Mouse (Mus musculus) intestine, embryonic 14.5 days (tissue): ENCODE data around the gene BC034090. TPM values are rescaled to one million over a fixed set of nuclear protein-coding genes. Genes with fewer than 3 reads are reported as not detected.
A peak's percentile ranks its signal among the peaks of the same experiment; 100 is the strongest.

Experiments used
- ATAC-seq: fragments of 200-750 bp; cut with Nextera tagmentation; replicated peaks from 2 replicates; pipeline ENCODE4 v1.8.0; 2017; ENCODE audit warnings: low read depth, moderate number of reproducible peaks, moderate TSS enrichment, moderate library complexity; ENCODE audit not compliant: low FRiP score, low TSS enrichment
- DNase-seq: peaks from one replicate; pipeline ENCODE4 v3.0.0-alpha.2; 2018; ENCODE audit warnings: low spot score
- H3K27ac ChIP-seq: fragments of 300-500 bp; sonication (generic); 2 replicates; pipeline ENCODE4 v1.5.1; 2014; ENCODE audit warnings: low read depth, mild to moderate bottlenecking, control low read depth
- H3K27me3 ChIP-seq: fragments of 300-500 bp; sonication (generic); replicated peaks from 2 replicates; pipeline ENCODE4 v1.6.1; 2014; ENCODE audit warnings: low read length, control low read depth; ENCODE audit not compliant: control insufficient read depth, insufficient read depth
- H3K36me3 ChIP-seq: fragments of 300-500 bp; sonication (generic); 2 replicates; pipeline ENCODE4 v1.6.1; 2014; ENCODE audit warnings: low read length, control low read depth; ENCODE audit not compliant: control insufficient read depth, insufficient read depth
- H3K4me1 ChIP-seq: fragments of 300-500 bp; sonication (generic); replicated peaks from 2 replicates; pipeline ENCODE4 v1.6.1; 2014; ENCODE audit warnings: low read length, control low read depth, mixed read lengths; ENCODE audit not compliant: control insufficient read depth, insufficient read depth
- H3K4me2 ChIP-seq: fragments of 300-500 bp; sonication (generic); 2 replicates; pipeline ENCODE4 v1.6.1; 2014; ENCODE audit warnings: low read length
- H3K4me3 ChIP-seq: fragments of 300-500 bp; sonication (generic); 2 replicates; pipeline ENCODE4 v1.5.1; 2014; ENCODE audit warnings: low read depth, low read length, control low read depth, mixed read lengths
- H3K9ac ChIP-seq: fragments of 300-500 bp; sonication (generic); 2 replicates; pipeline ENCODE4 v1.6.1; 2014; ENCODE audit warnings: mild to moderate bottlenecking, low read length
- H3K9me3 ChIP-seq: fragments of 300-500 bp; sonication (generic); 2 replicates; pipeline ENCODE4 v1.6.1; 2016; ENCODE audit warnings: low read length, control low read depth; ENCODE audit not compliant: control insufficient read depth
- whole genome bisulfite sequencing: fragments of 180-500 bp; shearing (Covaris S2); extraction: QIAGEN DNeasy Blood & Tissue Kit; methylation state at CpG from one replicate; pipeline ENCODE4 v1.1.7; 2014; 5-methylcytosine and 5-hydroxymethylcytosine counted together
- polyA plus RNA-seq: library from polyadenylated mRNA; unstranded; fragments of >200 nt; fragmentation: Nextera tagmentation; extraction: Ambion mirVana; gene quantifications from 2 replicates; pipeline ENCODE4 v1.2.1, GENCODE M21; 2014

Gene BC034090
- 2.5 and 3.0 TPM in 2 replicates for polyA plus RNA-seq

DNA sequence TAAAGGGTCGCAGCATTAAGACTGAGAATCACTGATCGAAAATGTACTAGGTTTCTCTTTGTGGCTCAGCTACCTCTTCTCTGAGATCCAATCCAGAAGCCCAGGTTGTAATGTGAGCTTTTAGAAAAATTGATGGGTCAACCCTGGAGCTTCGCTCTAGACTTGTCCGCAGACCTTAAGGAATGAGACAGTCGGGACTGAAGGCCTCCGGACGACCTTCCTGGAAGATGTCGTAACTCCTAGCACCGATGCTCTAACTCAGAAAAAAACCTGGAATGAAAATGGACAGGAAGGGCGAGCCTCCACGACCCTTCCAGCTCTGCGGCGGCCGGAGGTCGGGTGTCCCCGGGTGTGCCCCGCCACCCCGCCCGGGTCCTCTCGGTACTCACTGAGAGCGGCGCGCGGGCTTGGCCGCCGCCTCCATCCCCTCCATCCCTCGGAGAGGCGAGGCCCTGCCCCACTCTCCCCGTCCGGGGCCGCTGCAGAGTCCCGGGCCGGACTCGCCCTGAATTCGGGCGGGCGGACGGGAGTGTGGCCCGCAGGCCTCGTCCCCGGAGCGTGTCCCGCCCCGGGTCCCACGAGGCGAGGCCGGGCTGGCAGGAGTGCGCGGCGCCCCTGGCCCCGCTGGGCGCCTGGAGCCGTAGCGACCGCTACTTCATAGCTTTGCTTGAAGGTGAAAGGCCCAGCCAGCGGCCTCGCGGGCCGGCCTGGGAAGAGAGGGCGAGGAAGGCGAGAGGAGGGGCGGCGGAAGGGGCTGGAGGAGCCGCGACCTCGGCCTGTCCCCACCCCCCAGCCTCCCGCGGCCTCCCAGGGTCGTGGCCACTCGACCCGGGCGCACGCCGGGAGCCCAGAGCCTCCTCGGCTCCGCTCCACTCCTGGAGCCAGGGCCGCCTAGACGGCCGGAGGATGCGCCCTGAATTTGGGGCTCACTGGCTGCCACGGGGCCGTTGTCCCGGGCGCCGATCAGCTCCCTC lies at the start of gene BC034090:
Gene BC034090, minus strand, starts transcription at position 648 of the 974 bp plus-strand sequence.
- no peaks in the 10 kb centered on the region for H3K9me3 ChIP-seq
- peaks cover 6% of the 10 kb centered on the region; the same call in 1 of the 2 replicates for H3K36me3 ChIP-seq
- peak within 1 kb of the TSS; percentile 70 for H3K27ac ChIP-seq
- peak; percentile 80 for DNase-seq
- no peaks in the 10 kb centered on the region; the same call in 1 of the 2 replicates for H3K27me3 ChIP-seq
- peak within 1 kb of the TSS; percentile 56 for H3K4me3 ChIP-seq
- 2% methylated on average over 76 of the region's 85 CpGs for WGBS
- peak within 1 kb of the TSS; percentile 82 for H3K4me2 ChIP-seq
- peak; percentile 78 for ATAC-seq
- peaks cover 4% of the 10 kb centered on the region; the same call in 1 of the 2 replicates for H3K4me1 ChIP-seq
- peak within 1 kb of the TSS; percentile 91 for H3K9ac ChIP-seq

DNA sequence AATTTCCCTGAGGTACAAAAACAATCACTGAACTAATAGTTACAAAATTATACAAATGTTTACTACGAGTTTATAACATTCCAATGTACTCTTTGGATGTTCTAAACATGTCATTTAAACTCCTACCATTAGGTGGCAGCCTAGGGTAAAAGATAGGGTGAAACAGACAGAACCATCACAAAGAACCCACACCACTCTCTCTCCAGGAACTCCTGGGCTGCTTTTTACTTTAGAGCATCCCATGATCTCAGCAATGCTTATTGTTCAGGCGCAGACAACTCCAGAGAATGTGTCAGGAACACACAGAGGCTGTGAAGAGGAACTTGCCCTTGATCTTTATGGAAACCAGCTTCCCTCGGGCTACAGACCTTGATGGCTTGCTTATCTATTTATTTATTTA lies 49.2 kb upstream of the BC034090 start:
- H3K27ac ChIP-seq, result no peak overlapping the region
- H3K27me3 ChIP-seq, result no peaks in the 10 kb centered on the region
- H3K9me3 ChIP-seq, result no peaks in the 10 kb centered on the region
- H3K4me1 ChIP-seq, result no peaks in the 10 kb centered on the region
- 15% methylated on average over 3 of the region's 3 CpGs for WGBS
- peaks cover 2% of the 10 kb centered on the region; the same call in 1 of the 2 replicates for H3K36me3 ChIP-seq
- H3K4me3 ChIP-seq, result no peak overlapping the region
- peak; percentile 72 for DNase-seq
- H3K4me2 ChIP-seq, result no peak overlapping the region
- H3K9ac ChIP-seq, result no peak overlapping the region
- ATAC-seq, result peak; percentile 80

DNA sequence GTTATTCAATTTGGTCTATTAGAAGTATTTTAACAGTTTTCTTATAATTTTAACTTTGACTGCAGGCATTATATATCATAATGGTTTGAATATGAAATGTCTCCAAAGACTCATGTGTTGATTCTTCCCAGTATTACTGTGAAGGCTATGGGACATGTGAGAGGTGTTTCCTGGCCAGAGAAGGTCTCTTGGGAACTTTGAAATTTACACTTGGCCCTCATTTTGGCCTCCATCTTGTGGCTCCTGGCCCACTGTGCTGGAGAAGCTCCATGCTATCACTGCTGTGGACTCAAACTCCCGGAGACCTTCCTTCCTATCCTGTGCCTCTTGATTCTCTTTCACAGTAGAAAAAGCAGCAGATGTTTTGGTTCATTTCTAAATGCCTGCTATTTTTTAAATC lies 45.2 kb upstream of the BC034090 start:
- 87% methylated on average over 1 of the region's 1 CpGs for WGBS
- Histone ChIP-seq H3K9ac (no peak overlapping the region), H3K27me3 (no peaks in the 10 kb centered on the region), H3K36me3 (peaks cover 7% of the 10 kb centered on the region; the same call in 1 of the 2 replicates), H3K9me3 (no peaks in the 10 kb centered on the region), H3K27ac (no peak overlapping the region), H3K4me2 (no peak overlapping the region), H3K4me3 (no peak overlapping the region), H3K4me1 (no peaks in the 10 kb centered on the region)
- ATAC-seq (no peak), DNase-seq (no peak)

DNA sequence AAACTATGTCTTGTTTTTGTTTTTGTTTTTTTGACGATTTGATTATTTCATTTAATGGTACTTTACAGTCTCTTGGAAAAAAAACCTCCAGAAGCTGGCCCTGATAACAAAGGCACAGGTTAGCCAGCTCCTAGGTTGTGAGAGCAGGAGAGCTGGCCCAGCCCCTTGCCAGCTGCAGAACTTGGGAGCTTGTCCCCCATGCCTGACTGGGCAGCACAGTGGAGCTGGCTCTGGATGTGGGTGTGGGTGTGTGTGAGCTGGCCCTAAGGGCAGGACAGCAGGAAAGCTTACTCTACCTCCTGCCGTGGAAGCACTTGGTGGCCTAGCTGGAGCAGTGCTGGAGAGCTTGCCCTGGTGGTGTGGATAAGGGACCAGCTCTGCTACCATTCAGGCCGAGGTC lies 43.8 kb upstream of the BC034090 start:
- Histone ChIP-seq H3K27me3 (no peaks in the 10 kb centered on the region), H3K4me3 (no peak overlapping the region), H3K4me1 (no peaks in the 10 kb centered on the region), H3K4me2 (no peak overlapping the region), H3K27ac (no peak overlapping the region), H3K9ac (no peak overlapping the region), H3K36me3 (peaks cover 7% of the 10 kb centered on the region; the same call in 1 of the 2 replicates), H3K9me3 (no peaks in the 10 kb centered on the region)
- no peak for ATAC-seq
- 80% methylated on average over 3 of the region's 3 CpGs for WGBS
- DNase-seq, result no peak

DNA sequence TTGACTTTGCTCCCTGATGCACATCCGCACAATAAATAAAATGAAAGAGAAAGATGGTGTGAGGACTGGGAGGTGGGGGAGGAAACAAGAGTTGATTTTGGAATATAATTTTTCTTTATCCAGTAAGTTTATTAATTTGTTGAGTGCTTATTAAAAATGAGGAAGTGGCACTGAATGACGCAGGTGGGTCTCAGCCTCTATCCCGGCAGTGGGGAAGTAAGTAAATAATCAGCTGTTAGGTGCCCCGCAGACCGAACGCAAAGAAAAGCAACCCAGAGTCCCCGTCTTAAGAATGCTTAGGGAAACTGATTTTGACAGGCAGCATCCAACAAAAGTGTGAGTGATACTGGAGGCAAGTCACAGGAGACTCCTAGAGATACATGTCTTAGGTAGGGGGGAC lies 39.6 kb upstream of the BC034090 start:
- 0 out of 2 replicates have a peak, but pooled peaks cover 18% of the 10 kb centered on the region for H3K36me3 ChIP-seq
- DNase-seq (no peak), ATAC-seq (no peak)
- H3K9ac ChIP-seq, result no peak overlapping the region
- WGBS, result 88% methylated on average over 7 of the region's 7 CpGs
- no peak overlapping the region for H3K4me3 ChIP-seq
- H3K27ac ChIP-seq, result no peak overlapping the region
- H3K4me1 ChIP-seq, result no peaks in the 10 kb centered on the region
- no peaks in the 10 kb centered on the region for H3K27me3 ChIP-seq
- no peak overlapping the region for H3K4me2 ChIP-seq
- no peaks in the 10 kb centered on the region for H3K9me3 ChIP-seq

DNA sequence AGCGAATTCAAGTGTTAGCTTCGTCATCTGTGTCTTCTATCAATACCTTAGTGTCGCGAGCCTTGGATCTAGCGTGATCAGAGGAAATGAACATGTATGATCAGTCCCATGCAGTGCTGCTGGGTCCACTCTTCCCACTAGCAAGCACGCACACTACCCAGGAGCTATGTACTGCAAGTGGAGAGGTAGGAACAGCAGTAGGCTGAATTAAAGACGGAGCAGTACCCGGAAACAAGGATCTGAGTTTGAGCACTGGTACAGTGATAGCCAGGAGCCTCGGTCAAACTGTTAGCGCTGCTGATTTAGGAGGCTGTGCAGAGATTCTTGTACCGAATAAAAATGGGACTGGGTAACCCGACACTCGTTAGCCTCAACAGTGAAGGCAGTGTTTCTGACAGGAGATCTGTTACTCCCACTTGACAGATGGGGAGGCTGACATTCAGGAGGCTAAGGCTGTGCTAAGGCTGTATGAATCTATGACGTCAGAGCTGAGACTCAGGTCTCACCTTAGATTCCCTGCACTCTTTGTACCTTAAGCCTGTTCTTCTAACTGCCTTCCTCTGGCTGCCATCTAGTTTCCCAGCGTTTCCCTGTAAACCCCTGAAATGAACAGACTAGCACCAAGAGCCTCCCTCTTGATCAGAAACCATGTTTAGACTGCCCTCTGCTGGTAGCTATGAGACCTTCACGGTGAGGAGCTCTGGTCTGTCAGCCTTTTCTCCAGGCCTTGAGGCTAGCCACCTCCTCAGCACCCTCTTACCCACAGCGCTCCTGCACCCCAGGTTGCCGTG lies 37.0 kb upstream of the BC034090 start:
- Histone ChIP-seq H3K9me3 (no peaks in the 10 kb centered on the region), H3K27ac (no peak overlapping the region), H3K4me3 (no peak overlapping the region), H3K36me3 (0 out of 2 replicates have a peak, but pooled peaks cover 11% of the 10 kb centered on the region), H3K9ac (no peak overlapping the region), H3K4me1 (no peaks in the 10 kb centered on the region), H3K27me3 (no peaks in the 10 kb centered on the region), H3K4me2 (no peak overlapping the region)
- 54% methylated on average over 18 of the region's 18 CpGs for WGBS
- ATAC-seq (peak; percentile 73), DNase-seq (peak; percentile 73)

DNA sequence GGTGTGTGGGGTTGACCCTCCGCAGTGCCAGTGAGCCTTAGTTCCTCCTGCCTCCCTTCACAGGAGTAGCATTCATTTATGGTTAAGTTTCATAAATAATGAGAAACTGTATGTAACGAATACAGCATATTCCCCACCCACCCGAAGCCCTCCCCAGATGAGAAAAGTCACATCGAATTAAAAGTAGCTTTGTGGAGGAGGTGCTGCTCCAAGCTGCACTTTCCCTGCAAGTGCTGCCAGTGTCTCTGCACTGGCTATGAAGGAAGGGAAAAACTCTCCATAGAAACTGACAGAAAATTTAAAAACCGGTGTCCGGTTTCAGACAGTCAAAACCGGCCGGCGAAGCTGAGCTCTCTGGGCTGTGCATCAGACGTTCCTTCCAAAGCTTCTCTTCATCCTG lies 36.1 kb upstream of the BC034090 start:
- WGBS, result 47% methylated on average over 10 of the region's 10 CpGs
- ATAC-seq (no peak), DNase-seq (no peak)
- Histone ChIP-seq H3K27ac (no peak overlapping the region), H3K9ac (no peak overlapping the region), H3K9me3 (no peaks in the 10 kb centered on the region), H3K27me3 (no peaks in the 10 kb centered on the region), H3K4me1 (no peaks in the 10 kb centered on the region), H3K4me3 (no peak overlapping the region), H3K4me2 (no peak overlapping the region), H3K36me3 (0 out of 2 replicates have a peak, but pooled peaks cover 11% of the 10 kb centered on the region)

DNA sequence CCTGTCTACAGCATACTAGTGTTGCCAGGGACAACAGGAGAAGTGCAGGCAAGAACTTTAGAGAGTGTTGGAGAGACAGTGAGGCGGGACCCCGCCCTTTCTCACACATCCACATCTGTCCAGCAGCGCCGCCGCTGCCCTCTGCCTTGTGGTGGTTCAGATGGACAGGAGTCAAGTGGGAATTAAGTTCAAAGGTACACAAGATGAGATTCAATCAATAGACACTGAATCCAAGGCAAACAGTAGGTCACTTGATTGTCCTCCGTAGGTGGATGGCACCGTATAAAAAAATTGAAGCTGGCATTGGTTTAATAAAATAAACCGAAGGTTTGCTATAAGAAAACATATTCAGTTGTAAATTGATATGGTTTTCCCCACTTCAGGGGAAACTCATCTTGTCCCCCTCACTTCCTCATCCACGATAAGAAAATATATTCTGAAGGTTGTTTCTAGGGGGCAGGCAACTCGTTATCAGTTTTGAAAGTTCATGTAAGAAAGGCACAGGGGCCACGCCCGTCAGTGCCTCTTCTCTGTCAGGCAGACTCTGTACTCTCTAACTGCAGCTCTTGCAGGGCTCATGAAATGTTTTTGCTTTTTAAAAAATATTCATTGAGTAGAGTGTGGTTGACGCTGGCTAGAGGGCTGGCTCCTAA lies 32.3 kb upstream of the BC034090 start:
- Histone ChIP-seq H3K4me2 (no peak overlapping the region), H3K36me3 (no peaks in the 10 kb centered on the region), H3K9ac (no peak overlapping the region), H3K9me3 (no peaks in the 10 kb centered on the region), H3K27me3 (no peaks in the 10 kb centered on the region), H3K4me1 (no peaks in the 10 kb centered on the region), H3K4me3 (no peak overlapping the region), H3K27ac (no peak overlapping the region)
- WGBS, result 64% methylated on average over 13 of the region's 13 CpGs
- no peak for ATAC-seq
- no peak for DNase-seq
